Mouse (Mus musculus) cerebellum, adult 2 months (tissue): ENCODE results near the gene Pgap1. TPM values are rescaled to one million over a fixed set of nuclear protein-coding genes. Genes with fewer than 3 reads are reported as not detected.

Source experiments
- DNase-seq, 2 experiments: peaks; one replicate each; pipeline ENCODE4 v3.0.0; 2021
- H3K27ac ChIP-seq: fragments of 200-500 bp; 2 replicates; pipeline ENCODE4 v1.5.1; 2012; ENCODE audit warnings: low read length, control low read depth, inconsistent platforms; ENCODE audit not compliant: insufficient read depth
- H3K27me3 ChIP-seq: fragments of 200-500 bp; 2 replicates; pipeline ENCODE4 v1.6.1; 2012; ENCODE audit warnings: inconsistent platforms, mild to moderate bottlenecking, low read length, moderate library complexity; ENCODE audit not compliant: control insufficient read depth, insufficient read depth
- H3K4me1 ChIP-seq: fragments of 200-500 bp; 2 replicates; pipeline ENCODE4 v1.6.1; 2011; ENCODE audit warnings: low read length; ENCODE audit not compliant: control insufficient read depth, insufficient read depth
- H3K4me3 ChIP-seq: fragments of 200-500 bp; replicated peaks from 2 replicates; pipeline ENCODE3; 2011; ENCODE audit warnings: mild to moderate bottlenecking, low read depth, low read length, control low read depth; ENCODE audit not compliant: insufficient read depth
- CTCF ChIP-seq: fragments of 200-500 bp; IDR thresholded peaks from 2 replicates; pipeline ENCODE4 v1.5.1; 2011; ENCODE audit warnings: low read depth, mild to moderate bottlenecking, control low read depth, low read length, moderate library complexity, borderline replicate concordance; ENCODE audit not compliant: insufficient read depth
- POLR2A ChIP-seq: fragments of 200-500 bp; IDR thresholded peaks from 2 replicates; pipeline ENCODE4 v1.6.1; 2011; ENCODE audit warnings: low read length, control low read depth, borderline replicate concordance; ENCODE audit not compliant: insufficient read depth
- WGBS: fragments of 180-500 bp; shearing (Covaris S2); methylation state at CpG from one replicate; pipeline ENCODE4 v1.1.7; 2018; 5-methylcytosine and 5-hydroxymethylcytosine counted together
- polyA plus RNA-seq: library from polyadenylated mRNA; depleted of rRNA; stranded (reverse); fragments of >200 nt; gene quantifications from 2 replicates; pipeline ENCODE4 v1.2.3, GENCODE M21; 2012

The Pgap1 gene
- polyA plus RNA-seq, 1 experiment: 6.7 TPM

DNA sequence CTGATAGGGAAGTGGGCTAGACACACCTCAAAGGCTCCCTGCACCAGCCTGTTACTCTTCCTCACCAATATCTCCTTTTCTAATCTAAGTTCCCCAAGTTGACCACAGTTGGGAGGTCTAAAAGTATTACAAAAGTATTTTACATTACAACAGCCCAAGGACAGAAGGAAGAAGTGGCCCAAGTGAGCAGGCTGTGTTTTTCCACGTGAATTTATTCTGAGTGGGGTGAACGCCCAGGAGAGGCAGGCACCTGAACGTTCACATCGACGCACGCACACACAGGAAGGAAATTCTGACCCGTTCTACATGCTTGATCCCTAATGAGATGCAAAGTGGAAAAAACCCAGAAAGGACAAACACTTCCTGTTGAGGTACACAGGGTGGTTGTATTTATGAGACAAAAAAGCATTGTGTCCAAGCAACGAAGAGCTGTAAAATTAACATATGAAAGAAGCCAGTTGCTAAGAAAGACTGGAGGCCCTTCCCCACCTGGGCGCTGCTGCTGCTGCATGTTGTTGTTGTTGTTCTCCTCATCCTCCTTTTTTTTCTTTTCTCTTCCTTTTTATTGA lies 27.9 kb upstream of the Pgap1 start:
- WGBS: 20% methylated on average over 9 of the region's 9 CpGs
- DNase-seq: no peak
- TF ChIP-seq POLR2A (no peak), CTCF (no peak)
- Histone ChIP-seq H3K27me3 (no peaks in the 10 kb centered on the region), H3K27ac (no peak overlapping the region), H3K4me3 (no peak overlapping the region), H3K4me1 (no peaks in the 10 kb centered on the region)

DNA sequence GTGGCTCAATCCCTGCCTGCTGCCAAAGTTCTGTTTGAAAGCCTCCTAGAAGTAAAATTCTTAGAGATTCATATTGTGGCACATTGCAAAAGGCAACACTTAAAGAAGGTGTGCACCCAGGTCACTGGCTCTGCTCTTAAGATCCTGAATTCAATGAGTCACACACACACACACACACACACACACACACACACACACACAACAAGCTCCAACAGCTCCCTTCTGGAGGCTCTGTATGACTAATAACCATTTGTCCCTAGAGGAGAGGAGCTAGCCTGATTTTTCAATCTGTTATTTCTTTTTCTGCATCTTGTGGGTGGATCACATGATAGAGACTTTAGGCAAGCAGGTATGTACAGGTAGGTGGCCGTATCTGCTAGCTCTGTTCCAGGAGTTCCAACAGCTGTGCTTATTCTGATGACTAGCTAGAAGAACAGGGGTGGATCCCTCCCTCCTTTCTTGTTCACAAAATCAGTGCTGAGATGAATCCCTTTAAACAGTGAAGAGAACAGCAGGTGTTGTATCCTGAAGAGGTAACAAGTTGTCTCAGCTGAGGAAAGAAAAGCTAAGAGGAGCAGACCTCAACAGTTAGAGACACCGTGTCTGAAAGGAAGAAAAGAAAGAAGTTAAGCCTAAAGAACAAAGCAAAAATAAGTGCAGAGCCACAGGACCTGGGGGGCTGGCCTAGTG lies 27.2 kb upstream of the Pgap1 start:
- DNase-seq: no peak
- H3K27me3 ChIP-seq: no peaks in the 10 kb centered on the region
- no peak overlapping the region for H3K27ac ChIP-seq
- WGBS: 52% methylated on average over 2 of the region's 2 CpGs
- TF ChIP-seq CTCF (no peak), POLR2A (no peak)
- H3K4me3 ChIP-seq: no peak overlapping the region
- no peaks in the 10 kb centered on the region for H3K4me1 ChIP-seq

- Histone ChIP-seq H3K27me3 (no peaks in the 10 kb centered on the region), H3K27ac (no peak overlapping the region), H3K4me1 (no peaks in the 10 kb centered on the region), H3K4me3 (no peak overlapping the region)
- no peak for TF ChIP-seq POLR2A
- no peak for TF ChIP-seq CTCF
- DNase-seq: no peak
- WGBS: 38% methylated on average over 8 of the region's 8 CpGs
Observed at GRCm38 (mm10) chr1:54578358-54579184, 21.1 kb upstream of the Pgap1 start.

DNA sequence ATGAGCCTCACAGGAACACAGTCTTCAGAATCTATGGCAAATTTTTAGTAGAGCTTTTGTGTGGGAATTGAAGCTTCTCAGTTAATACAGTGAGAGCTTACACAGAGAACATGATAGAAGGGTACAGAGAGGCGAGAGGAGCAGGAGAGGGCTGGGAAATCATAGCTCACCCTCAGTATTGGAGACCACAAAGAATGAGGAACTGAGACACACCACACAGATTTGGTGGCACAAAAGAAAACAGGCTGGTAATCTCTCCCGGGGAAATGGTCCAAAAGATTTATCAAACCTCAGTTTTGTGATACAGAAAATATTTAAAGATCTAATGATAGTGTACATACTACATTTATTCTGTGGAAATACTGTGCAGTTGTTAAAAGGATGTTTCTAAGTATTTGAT lies 11.6 kb upstream of the Pgap1 start:
- H3K4me3 ChIP-seq: no peak overlapping the region
- TF ChIP-seq CTCF: no peak
- no peak for TF ChIP-seq POLR2A
- no peak overlapping the region for H3K27ac ChIP-seq
- H3K4me1 ChIP-seq: no peaks in the 10 kb centered on the region
- no peak for DNase-seq
- WGBS: 82% methylated on average over 2 of the region's 2 CpGs
- no peaks in the 10 kb centered on the region for H3K27me3 ChIP-seq

DNA sequence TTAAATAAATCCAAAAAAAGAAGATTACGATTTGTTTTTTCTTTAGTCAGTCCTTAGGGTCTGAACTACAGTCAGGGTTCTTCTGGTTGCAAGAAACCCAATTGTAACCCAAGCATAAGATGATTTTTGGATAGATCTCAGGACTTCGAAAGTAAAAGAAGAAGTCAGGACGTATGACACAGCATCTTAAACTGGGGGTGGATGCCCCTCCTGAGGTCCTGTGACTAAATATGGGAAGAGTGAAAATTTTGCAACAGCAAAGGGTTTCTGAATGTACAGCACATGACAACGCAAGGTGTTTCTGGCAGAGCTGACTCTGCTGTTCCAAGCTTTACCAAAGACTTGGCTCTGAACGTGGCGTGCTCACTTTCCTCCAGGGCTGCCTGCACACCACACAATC lies 6.4 kb upstream of the Pgap1 start:
- Histone ChIP-seq H3K4me3 (no peak overlapping the region), H3K4me1 (no peaks in the 10 kb centered on the region), H3K27me3 (no peaks in the 10 kb centered on the region), H3K27ac (no peak overlapping the region)
- DNase-seq: no peak
- WGBS: 88% methylated on average over 6 of the region's 6 CpGs
- TF ChIP-seq CTCF (no peak), POLR2A (no peak)

DNA sequence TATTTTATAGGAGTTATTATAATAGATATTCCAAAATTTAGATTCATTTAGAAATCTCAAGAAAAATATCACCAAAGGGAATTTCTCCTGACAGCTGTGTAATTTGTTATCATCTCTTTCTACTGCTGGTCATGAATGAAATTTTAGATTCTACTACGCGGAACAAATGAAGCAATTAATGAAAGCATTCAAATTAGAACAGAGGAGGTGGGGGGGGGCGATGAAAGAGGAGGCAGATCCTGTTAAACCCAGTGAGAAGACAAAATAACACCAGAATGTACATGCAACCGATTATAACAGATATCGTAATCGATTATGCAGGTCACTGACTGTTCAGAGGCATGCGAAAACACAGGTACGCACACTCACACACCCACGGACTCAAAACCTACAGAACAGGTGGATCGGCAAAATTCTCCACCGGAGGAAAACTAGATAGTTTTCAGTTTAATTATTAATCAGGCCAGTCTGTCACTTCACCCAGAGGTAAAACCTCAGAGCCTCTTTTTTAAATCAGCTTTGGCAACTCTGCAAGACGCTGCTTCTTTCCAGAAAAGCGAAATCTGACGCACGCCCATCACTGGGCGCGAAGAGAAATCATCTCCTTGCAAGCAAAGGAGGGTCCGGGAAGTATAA lies 780 bp downstream of the Pgap1 start:
- WGBS: under 1% methylated on average over 18 of the region's 18 CpGs
- no peaks in the 10 kb centered on the region for H3K27me3 ChIP-seq
- peaks cover 5% of the 10 kb centered on the region; the same call in 1 of the 2 replicates for H3K4me1 ChIP-seq
- TF ChIP-seq CTCF: no peak
- no peak for TF ChIP-seq POLR2A
- H3K4me3 ChIP-seq: peak overlapping the region; percentile 99
- peak overlapping the region; percentile 82 for H3K27ac ChIP-seq
- DNase-seq: no peak

DNA sequence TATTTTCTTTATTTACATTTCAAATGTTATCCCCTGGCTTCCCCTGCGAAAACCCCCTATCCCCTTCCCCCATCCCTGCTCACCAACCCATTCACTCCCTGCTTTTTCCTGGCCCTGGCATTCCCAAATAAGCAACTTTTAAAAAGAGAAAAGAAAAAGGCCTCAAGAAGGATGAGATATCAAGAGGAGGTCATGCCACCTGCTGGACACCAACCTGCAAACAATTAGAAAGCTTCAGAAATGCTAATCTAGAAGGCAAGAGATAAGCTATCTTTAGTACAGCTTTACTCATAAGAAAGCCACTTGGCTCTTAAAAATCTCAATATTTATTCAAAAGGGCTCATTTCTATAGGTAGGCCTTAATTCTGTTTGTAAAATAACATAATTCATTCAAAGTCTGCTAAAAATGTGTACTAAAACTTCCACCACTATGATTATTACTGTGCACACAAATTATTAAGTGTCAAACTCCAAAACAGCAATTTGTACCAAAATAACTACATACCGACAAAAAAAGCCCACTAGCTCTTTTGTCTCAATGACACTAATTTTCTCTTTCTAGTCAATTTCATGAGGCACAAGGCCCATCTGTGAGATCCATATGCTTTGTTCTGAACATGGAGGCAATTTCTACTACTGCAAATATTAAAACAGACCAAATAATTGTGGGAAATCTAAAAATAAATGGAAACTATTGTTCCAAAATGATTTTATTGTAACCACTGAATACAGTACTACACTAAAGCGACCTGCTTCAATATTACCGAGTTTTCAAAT lies 1.9 kb downstream of the Pgap1 start:
- WGBS: 54% methylated on average over 4 of the region's 4 CpGs
- no peak for DNase-seq
- peaks cover 5% of the 10 kb centered on the region; the same call in 1 of the 2 replicates for H3K4me1 ChIP-seq
- H3K27ac ChIP-seq: no peak overlapping the region
- H3K4me3 ChIP-seq: no peak overlapping the region
- H3K27me3 ChIP-seq: no peaks in the 10 kb centered on the region
- TF ChIP-seq CTCF (no peak), POLR2A (no peak)
